Mouse (Mus musculus) layer of hippocampus, adult 8-10 months (tissue): ENCODE measurements at regions not wholly inside any gene's neighbourhood (a gene's known extent, or its start where the extent isn't known, plus 50 kb on each side); places are given as distances from the start of the nearest gene placed in this dataset.

ENCODE experiments used
- DNase-seq, 2 experiments: peaks; one replicate each; pipeline ENCODE4 v3.0.0; 2022; ENCODE audit warnings: low spot score in 2 of 2

DNA sequence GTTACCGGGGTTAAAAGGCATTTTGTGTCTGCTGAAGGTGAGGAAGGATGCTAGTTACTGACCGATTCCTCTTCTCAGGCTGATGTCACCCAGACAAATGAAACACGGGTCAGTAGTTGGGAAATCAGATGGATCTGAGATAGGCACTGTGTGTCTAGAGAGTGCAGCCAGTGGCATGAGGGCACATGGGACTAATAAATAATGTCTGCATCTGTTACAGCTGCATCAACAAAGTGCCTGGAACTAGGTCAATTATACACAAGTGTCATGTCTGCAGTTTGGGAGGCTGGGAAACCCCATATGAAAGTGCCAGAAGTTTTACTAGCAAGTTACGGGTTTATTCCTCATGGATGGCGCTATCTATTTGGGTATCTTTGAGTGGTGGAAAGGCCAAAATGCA lies 68.8 kb downstream of the Cxcl12 start:
- no peak for DNase-seq

DNA sequence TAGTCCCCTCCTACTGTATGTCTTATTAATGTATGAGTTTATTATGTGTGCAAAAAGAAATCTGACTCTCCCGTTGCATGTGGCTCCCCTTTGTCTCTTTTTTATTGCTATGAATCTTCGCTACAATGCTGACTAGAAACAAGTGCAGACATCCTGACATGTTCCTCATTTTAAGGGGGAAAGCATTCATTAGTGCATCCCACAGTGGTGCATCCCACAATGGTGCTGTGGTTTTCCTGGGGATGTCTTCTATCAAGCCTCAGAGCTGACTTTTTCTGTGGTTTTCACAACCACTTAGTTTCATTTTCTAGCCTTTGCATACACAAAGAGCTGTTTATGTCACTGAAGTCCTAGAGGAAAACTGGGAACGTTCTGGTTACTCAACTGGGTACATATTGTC lies 72.9 kb downstream of the Cxcl12 start:
- no peak for DNase-seq

DNA sequence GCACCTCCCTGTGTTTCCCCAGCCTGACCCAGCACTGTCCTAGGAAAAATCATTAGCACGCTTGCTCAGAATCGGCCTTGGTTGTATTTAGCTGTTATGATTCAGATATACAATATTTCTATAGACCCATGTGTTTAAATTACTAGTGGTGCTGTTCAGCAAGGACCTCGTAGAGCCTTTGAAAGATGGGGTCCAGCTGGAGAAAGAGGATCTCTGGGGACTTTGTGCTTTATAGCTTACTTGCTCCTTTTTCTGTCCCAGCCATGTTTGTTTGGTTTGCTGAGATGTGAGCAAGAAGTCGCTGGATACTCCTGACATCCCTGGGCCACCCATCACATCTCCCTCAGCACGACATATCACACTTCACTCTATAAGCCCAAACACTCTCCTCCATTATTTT lies 77.1 kb downstream of the Cxcl12 start:
- DNase-seq, result no peak

DNA sequence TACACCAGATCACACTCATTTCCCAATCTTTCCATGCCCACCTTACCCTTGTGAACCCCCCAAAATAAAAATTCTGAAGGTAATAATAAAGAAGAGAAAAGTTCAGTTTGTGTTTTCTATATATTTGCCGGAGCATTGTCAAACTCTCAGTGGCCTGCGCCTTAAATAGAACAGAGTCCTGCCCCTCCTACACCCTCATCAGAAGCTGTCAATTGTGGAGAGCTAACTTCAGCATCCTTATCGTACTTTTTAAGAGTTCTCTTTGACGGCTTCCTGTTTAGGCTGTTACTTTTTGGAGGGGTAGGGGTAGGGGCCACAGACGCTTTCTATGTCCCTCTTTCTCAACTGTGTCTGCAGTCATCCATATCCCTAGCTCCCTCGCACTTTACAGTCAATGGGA lies 77.5 kb downstream of the Cxcl12 start:
- no peak for DNase-seq

DNA sequence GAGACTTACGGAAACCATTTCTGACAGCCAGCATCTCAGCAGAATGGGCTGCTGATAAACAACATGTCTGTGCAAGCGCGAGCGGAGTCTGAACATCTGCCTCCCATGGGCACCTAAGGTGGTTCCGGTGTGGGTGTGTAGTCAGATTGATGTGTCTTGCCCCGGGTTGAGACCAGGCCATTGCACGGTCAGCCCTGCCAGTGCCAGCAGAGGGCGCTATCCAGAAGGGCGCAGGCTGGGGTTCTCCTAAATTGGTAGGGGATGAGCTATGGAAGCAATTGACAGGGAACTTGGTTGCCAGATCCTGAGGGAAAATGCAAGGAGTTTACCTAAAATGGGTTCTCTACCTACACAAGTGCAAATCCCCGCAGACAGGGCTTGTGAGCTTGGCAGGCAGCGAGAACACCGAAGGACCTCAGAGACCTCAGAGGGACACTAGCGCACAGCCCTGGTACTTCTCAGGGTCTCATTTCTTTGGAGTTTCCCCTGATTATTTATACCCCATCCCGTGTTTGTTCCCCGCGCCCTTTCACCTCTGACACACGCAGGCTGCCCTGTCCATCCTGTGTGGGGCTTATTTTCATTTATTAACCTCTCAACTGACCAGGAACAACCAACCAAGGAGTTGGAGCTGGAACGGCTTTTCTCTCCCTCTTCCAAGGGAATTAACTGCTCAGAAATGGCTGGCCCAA lies 81.0 kb downstream of the Cxcl12 start:
- no peak for DNase-seq

- DNase-seq, result no peak
Measured at GRCm38 (mm10) chr6:117250051-117250450, 81.7 kb downstream of the Cxcl12 start.

- no peak for DNase-seq
Measured at GRCm38 (mm10) chr6:117251383-117251925, 83.1 kb downstream of the Cxcl12 start.

DNA sequence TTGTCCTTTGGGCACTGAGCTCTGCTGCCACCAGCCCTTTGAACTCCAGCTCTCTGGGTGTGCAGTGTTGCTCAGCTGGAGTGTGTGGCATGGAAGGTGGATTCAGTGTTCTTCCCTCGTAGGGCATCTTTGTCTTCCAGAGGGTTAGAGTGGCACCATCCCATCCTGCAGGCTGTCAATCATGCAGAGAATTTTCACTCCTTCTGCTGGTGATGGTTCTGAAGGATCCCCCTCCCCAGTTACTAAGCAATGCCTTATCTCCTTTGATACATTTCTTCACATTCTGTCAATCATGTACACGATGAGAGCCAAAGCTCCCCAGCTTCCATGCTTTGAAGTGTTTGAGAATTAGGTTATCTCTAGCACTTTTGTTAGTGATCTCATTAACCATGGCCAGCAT lies 84.0 kb downstream of the Cxcl12 start:
- DNase-seq, result no peak

DNA sequence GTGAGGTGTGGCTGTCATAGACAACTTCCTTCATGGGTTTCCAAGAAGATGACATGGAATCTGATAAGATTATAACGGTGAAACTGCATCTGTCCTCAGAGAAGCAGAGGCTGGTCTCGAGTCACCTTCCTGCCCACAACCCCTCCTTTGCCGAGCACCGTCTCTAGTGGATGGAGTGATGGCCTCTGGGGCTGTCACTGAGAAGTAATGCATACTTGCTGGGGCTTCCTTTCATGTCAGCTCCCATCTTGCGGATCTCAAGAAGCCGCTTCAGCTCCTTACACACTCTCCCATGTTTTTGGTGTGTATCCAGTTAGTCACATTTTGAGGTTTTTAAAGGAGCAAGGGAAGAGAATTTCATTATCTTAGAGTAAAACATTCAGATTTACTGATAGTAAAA lies 84.7 kb downstream of the Cxcl12 start:
- DNase-seq, result no peak

DNA sequence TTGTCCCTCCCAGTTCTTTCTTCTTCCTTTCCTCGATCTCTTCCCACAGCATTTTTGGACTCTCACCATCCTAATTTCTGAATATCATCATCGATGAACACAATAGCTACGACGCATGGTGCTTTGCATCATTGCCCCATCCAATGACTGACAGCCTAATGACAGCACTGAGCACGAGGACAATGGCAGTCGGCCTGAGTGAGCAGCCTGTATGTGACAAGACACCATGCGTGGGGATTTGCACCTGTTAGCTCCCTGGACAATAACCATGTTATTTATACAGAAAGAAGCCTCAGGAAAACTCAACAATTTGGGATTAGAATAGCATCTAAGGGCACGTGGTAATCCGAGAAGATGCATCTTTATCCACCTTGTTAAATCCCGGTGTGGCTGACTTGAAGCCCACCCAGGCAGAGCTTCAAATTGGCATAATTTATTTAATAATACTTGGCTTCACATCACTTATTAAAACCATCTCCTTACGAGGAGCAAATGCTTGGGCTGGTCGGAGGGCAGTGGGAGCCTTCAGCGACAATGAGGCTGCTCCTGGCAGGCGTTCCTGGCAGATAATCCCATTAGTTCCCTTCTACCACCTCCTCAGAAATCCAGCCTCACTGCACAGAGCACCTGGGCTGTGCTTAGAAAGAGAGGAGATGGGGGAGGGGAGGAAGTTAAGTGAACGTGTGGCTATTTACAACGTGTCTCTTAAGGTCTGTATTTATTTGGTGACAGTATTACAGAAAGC lies 85.4 kb downstream of the Cxcl12 start:
- DNase-seq, result no peak

DNA sequence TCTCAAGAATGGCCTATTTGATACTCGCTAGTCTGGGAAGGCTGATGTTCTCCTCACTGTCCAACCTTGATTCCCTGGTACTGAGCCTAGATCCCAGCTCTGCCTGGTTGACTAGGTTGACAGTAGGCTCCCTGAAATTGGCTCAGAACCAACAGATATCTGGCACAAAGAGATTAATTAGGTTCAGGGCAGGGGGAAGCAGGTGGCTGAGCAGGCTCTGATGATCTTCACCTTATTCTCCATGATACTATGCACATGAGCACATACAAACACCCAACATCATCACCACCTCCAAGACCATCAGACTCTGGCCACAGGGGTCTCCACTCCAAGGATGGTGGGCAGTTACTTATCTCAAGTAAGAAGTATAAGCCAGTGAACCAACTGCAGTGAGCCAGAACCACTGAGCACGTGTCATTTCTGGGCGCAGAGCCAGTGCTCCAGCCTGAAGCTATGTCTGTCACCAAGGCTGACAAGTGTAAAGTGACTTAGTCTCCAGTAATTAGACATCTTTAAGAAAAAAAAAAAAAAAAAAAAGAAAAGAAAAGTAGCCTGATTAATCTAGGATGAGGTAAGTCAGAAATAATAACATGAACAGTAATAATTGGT lies 86.4 kb downstream of the Cxcl12 start:
- DNase-seq, result peak; percentile 64 to 71

- no peak for DNase-seq
Measured at GRCm38 (mm10) chr6:117255399-117256098, 87.2 kb downstream of the Cxcl12 start.

- DNase-seq, result no peak
Measured at GRCm38 (mm10) chr6:117256099-117256471, 87.8 kb downstream of the Cxcl12 start.

DNA sequence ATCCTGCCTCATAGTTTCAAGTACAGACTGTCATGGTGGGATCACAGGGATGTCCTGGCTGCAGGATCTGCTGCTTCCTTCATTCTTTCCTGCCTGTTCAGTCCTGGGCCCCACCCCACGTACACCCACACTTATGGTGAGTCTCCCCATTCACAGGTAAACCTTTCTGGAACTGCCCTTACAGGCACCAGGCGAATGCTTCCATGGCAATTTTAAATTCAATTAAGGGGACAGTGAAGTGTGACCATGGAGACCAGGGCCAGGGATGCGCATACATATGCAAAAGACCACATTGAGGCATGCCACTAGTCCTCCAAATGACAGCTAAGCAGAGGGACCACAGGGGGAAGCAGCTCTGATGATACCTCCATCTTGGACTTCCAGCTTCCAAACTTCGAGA lies 89.3 kb downstream of the Cxcl12 start:
- no peak for DNase-seq

DNA sequence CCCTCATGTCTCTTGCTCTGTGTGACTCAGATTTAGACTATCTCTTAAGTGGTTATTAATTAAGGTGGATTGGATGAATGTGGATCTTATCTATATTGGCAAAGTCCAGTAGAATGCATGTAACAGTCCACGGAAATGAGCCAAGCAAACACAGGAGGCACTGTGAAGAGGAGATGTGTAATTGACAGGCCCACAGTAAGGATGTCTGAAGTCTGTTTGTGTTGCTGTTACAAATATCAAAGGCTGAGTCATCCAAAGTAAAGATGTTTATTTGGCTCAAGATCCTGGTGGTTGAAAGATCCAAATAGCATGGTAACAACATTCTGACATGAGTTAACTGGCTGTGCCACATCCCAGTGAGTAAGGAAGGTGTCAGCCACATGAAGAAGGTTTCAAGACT lies 99.6 kb downstream of the Cxcl12 start:
- no peak for DNase-seq

DNA sequence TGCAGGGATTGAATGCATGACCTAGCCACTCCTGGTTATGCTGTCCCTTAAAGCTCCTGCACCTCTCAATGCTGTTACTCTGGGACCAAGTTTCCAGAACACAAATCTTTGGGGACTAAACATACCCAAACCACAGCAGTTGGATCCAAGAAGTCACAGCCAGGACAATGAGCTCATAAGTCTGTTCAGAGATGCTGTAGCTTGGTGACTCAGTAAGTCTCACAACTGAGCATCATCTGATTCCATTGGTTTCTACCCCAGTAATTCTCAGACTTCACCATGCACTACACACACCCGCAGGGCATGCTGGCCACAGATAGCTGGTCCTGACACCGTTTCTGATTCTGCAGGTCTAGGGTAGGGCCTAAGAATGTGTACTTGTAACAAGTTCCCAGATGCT lies 100.0 kb downstream of the Cxcl12 start:
- no peak for DNase-seq

- DNase-seq, result no peak
Measured at GRCm38 (mm10) chr6:117270261-117270660, 101.9 kb downstream of the Cxcl12 start.

GRCm38 (mm10) chr6:117271562-117272226 lies 103.4 kb downstream of the Cxcl12 start:
- DNase-seq, result no peak

GRCm38 (mm10) chr6:117272227-117272955 lies 104.1 kb downstream of the Cxcl12 start:
- no peak for DNase-seq

DNA sequence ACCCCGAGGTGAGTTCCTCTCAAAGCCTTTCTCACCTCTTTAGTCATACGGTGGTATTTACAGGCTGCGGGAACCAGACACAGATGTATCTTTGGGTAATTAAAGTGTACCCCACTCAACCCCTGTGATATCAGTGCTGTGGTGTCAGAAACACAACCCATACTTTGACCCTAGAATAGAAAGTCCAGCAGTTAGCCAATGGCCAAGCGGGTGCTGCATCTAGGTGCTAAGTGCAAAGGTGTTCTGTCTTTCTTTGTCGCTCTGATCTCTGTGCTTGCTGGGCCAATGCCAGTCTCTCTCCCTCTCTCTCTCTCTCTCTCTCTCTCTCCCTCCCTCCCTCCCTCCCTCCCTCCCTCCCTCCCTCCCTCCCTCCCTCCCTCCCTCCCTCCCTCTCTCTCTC lies 107.6 kb downstream of the Cxcl12 start:
- no peak for DNase-seq

- DNase-seq, result no peak
Measured at GRCm38 (mm10) chr6:117276850-117277249, 108.5 kb downstream of the Cxcl12 start.
